Mouse (Mus musculus) forebrain, embryonic 14.5 days (tissue): ENCODE measurements at regions not wholly inside any gene's neighbourhood (a gene's known extent, or its start where the extent isn't known, plus 50 kb on each side); places are given as distances from the start of the nearest gene placed in this dataset.

Experiments
- ATAC-seq: fragments of 200-750 bp; cut with Nextera tagmentation; 2 replicates; pipeline ENCODE4 v1.8.0; 2017; ENCODE audit warnings: mild to moderate bottlenecking, moderate library complexity
- DNase-seq: peaks from one replicate; pipeline ENCODE4 v3.0.0-alpha.2; 2015; ENCODE audit warnings: low spot score
- H3K27ac ChIP-seq: fragments of 300-500 bp; sonication (generic); 2 replicates; pipeline ENCODE4 v1.5.1; 2014; ENCODE audit warnings: low read depth, mild to moderate bottlenecking, control low read depth, low read length, moderate library complexity
- H3K27me3 ChIP-seq: fragments of 300-500 bp; sonication (generic); replicated peaks from 2 replicates; pipeline ENCODE4 v1.6.1; 2014; ENCODE audit warnings: low read length, control low read depth, mixed read lengths; ENCODE audit not compliant: control insufficient read depth, insufficient read depth
- H3K36me3 ChIP-seq: fragments of 300-500 bp; sonication (generic); 2 replicates; pipeline ENCODE4 v1.6.1; 2014; ENCODE audit warnings: low read length, control low read depth; ENCODE audit not compliant: control insufficient read depth, insufficient read depth
- H3K4me1 ChIP-seq: fragments of 300-500 bp; sonication (generic); 2 replicates; pipeline ENCODE4 v1.6.1; 2014; ENCODE audit warnings: antibody characterized with exemption, low read length, control low read depth; ENCODE audit not compliant: control insufficient read depth, insufficient read depth
- H3K4me2 ChIP-seq: fragments of 300-500 bp; sonication (generic); 2 replicates; pipeline ENCODE4 v1.6.1; 2014; ENCODE audit warnings: mild to moderate bottlenecking, control low read depth, low read length
- H3K4me3 ChIP-seq: fragments of 300-500 bp; sonication (generic); 2 replicates; pipeline ENCODE4 v1.5.1; 2014; ENCODE audit warnings: low read depth, low read length, control low read depth
- H3K9ac ChIP-seq: fragments of 300-500 bp; sonication (generic); 2 replicates; pipeline ENCODE4 v1.6.1; 2014; ENCODE audit warnings: mild to moderate bottlenecking, low read length, control low read depth, moderate library complexity
- H3K9me3 ChIP-seq: fragments of 300-500 bp; sonication (generic); replicated peaks from 2 replicates; pipeline ENCODE4 v1.6.1; 2016; ENCODE audit warnings: low read length, control low read depth, mixed read lengths; ENCODE audit not compliant: control insufficient read depth
- WGBS: fragments of 180-500 bp; shearing (Covaris S2); extraction: QIAGEN DNeasy Blood & Tissue Kit; methylation state at CpG from one replicate; pipeline ENCODE4 v1.1.7; 2014; 5-methylcytosine and 5-hydroxymethylcytosine counted together

DNA sequence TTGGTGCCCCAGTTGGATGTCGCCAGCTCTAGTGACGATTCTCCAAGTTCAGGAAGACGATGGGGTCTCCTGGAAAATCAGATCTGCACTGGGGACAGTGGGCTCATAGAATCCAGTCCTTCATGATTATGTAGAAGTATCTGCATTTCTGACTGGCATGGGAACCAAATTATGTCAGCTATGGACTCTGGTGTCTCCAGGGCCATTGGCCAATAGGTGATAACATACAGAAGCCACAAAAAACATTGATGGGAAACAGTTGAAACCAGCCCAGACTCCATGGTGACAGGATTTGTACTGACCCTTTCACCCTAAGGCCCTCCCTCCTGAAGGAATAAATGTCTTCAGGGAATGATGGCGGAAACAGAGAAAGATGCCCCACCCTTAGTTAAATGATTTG lies 110.9 kb upstream of the Ngf start:
- DNase-seq = no peak
- 91% methylated on average over 4 of the region's 4 CpGs for WGBS
- H3K27me3 ChIP-seq = no peaks in the 10 kb centered on the region

GRCm38 (mm10) chr3:102357062-102357610 lies 112.6 kb upstream of the Ngf start:
- Histone ChIP-seq H3K4me3 (no peak overlapping the region), H3K27ac (no peak overlapping the region), H3K4me1 (0 out of 2 replicates have a peak, but pooled peaks cover 4% of the 10 kb centered on the region), H3K9ac (no peak overlapping the region), H3K4me2 (no peak overlapping the region), H3K27me3 (no peaks in the 10 kb centered on the region), H3K9me3 (no peaks in the 10 kb centered on the region), H3K36me3 (no peaks in the 10 kb centered on the region)
- DNase-seq (no peak), ATAC-seq (no peak)
- 73% methylated on average over 7 of the region's 7 CpGs for WGBS

More for the DNA sequence above, 110.9 kb upstream of the Ngf start:
- H3K4me1 ChIP-seq = 0 out of 2 replicates have a peak, but pooled peaks cover 4% of the 10 kb centered on the region
- H3K9me3 ChIP-seq = no peaks in the 10 kb centered on the region
- ATAC-seq = no peak
- no peak overlapping the region for H3K4me2 ChIP-seq
- H3K4me3 ChIP-seq = no peak overlapping the region
- no peak overlapping the region for H3K9ac ChIP-seq
- no peaks in the 10 kb centered on the region for H3K36me3 ChIP-seq
- H3K27ac ChIP-seq = no peak overlapping the region

GRCm38 (mm10) chr3:102355352-102355751 lies 114.4 kb upstream of the Ngf start:
- DNase-seq (no peak), ATAC-seq (no peak)
- no peak overlapping the region for H3K4me2 ChIP-seq
- H3K36me3 ChIP-seq = no peaks in the 10 kb centered on the region
- WGBS = 89% methylated on average over 2 of the region's 2 CpGs
- H3K27me3 ChIP-seq = no peaks in the 10 kb centered on the region
- no peak overlapping the region for H3K4me3 ChIP-seq
- 0 out of 2 replicates have a peak, but pooled peaks cover 4% of the 10 kb centered on the region for H3K4me1 ChIP-seq
- H3K9ac ChIP-seq = no peak overlapping the region
- no peaks in the 10 kb centered on the region for H3K9me3 ChIP-seq
- H3K27ac ChIP-seq = no peak overlapping the region

GRCm38 (mm10) chr3:102354771-102355170 lies 114.9 kb upstream of the Ngf start:
- no peak overlapping the region for H3K27ac ChIP-seq
- H3K36me3 ChIP-seq = no peaks in the 10 kb centered on the region
- H3K4me1 ChIP-seq = 0 out of 2 replicates have a peak, but pooled peaks cover 4% of the 10 kb centered on the region
- no peak overlapping the region for H3K9ac ChIP-seq
- H3K27me3 ChIP-seq = no peaks in the 10 kb centered on the region
- WGBS = 68% methylated on average over 2 of the region's 2 CpGs
- ATAC-seq (no peak), DNase-seq (no peak)
- no peak overlapping the region for H3K4me2 ChIP-seq
- no peak overlapping the region for H3K4me3 ChIP-seq
- no peaks in the 10 kb centered on the region for H3K9me3 ChIP-seq

DNA sequence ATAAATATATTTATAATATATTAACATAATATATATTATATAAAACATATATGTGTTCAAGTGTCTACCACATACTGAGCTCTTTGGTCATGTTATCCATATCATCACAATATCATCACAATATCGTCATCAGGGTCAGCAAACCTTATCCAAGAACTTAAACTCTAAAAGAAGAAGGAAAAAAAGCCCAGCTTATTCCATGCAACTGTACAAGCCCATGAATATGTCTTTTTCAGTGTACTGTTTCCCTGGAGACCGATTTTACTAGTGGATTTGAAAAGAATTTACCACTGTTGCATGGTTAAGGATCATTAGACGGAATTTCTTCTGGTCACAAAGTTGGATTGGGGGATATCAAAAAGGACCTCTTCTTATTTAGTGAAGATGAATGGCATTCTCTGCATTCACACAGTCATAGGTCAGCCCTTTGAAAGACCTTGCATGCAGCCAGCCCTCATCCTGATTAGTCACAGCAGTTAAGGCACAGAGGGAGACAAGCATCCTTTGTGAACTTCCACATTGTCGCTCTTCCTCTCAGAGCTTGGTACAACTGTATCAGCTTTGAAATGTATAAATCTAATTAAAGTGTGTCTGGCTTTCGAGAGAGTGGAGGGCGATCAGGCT lies 116.3 kb upstream of the Ngf start:
- no peak overlapping the region for H3K9ac ChIP-seq
- WGBS = 40% methylated on average over 6 of the region's 6 CpGs
- no peaks in the 10 kb centered on the region for H3K9me3 ChIP-seq
- H3K4me3 ChIP-seq = no peak overlapping the region
- no peak overlapping the region for H3K27ac ChIP-seq
- ATAC-seq (no peak), DNase-seq (peak; percentile 20)
- 0 out of 2 replicates have a peak, but pooled peaks cover 4% of the 10 kb centered on the region for H3K4me1 ChIP-seq
- no peaks in the 10 kb centered on the region for H3K27me3 ChIP-seq
- no peaks in the 10 kb centered on the region for H3K36me3 ChIP-seq
- H3K4me2 ChIP-seq = no peak overlapping the region

DNA sequence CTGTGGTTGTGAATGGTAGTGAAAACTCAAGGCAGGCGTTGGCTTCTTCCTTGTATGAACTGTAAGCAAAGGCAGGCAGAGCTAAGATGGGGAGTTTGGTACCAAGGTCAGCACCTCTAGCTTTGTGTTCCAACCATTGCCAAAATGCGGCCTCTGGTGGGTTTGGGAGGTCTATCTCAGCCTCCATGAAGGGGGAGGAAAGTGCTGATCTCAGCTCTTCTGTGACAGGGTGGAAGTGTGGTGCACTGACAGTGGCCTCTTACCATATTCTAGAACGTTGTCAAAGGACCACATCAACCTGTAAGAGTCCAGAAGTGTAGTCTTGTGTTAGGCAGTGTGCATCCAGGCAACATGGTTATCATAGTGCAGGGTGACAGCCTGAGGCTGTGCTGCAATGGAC lies 123.6 kb upstream of the Ngf start:
- H3K9ac ChIP-seq = no peak overlapping the region
- WGBS = 84% methylated on average over 3 of the region's 3 CpGs
- no peaks in the 10 kb centered on the region for H3K9me3 ChIP-seq
- H3K36me3 ChIP-seq = no peaks in the 10 kb centered on the region
- H3K4me2 ChIP-seq = no peak overlapping the region
- DNase-seq (no peak), ATAC-seq (no peak)
- no peak overlapping the region for H3K4me3 ChIP-seq
- H3K4me1 ChIP-seq = no peaks in the 10 kb centered on the region
- no peaks in the 10 kb centered on the region for H3K27me3 ChIP-seq
- no peak overlapping the region for H3K27ac ChIP-seq

- WGBS = 53% methylated on average over 5 of the region's 5 CpGs
- H3K4me2 ChIP-seq = no peak overlapping the region
- no peaks in the 10 kb centered on the region for H3K9me3 ChIP-seq
- no peaks in the 10 kb centered on the region for H3K27me3 ChIP-seq
- ATAC-seq (no peak), DNase-seq (no peak)
- no peaks in the 10 kb centered on the region for H3K36me3 ChIP-seq
- H3K4me1 ChIP-seq = no peaks in the 10 kb centered on the region
- H3K4me3 ChIP-seq = no peak overlapping the region
- H3K27ac ChIP-seq = no peak overlapping the region
- H3K9ac ChIP-seq = no peak overlapping the region
Observed at GRCm38 (mm10) chr3:102345291-102345690, 124.4 kb upstream of the Ngf start.

DNA sequence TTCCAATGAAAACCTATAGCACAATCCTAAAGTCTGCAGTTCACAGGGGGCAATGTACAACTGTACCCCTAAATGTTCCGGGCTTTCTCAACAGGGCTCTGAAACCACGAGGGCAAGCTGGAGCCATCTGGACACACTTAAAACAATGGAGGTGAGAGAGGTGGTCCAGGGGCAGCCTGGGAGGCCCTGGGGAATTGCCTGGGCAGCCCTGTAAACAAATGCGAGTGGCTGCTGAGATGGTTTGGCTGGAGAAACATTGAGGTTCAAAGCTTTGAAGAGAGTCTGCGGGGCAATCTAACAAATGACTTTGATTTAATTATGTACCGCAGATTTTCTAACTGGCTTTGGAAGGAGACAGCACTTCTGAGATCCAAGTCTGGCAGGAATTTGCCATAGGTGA lies 129.0 kb upstream of the Ngf start:
- H3K27ac ChIP-seq = no peak overlapping the region
- no peak for DNase-seq
- H3K4me1 ChIP-seq = no peaks in the 10 kb centered on the region
- ATAC-seq = no peak
- no peak overlapping the region for H3K4me3 ChIP-seq
- no peaks in the 10 kb centered on the region for H3K27me3 ChIP-seq
- WGBS = 69% methylated on average over 5 of the region's 5 CpGs
- H3K9ac ChIP-seq = no peak overlapping the region
- H3K36me3 ChIP-seq = no peaks in the 10 kb centered on the region
- H3K9me3 ChIP-seq = no peaks in the 10 kb centered on the region
- H3K4me2 ChIP-seq = no peak overlapping the region

DNA sequence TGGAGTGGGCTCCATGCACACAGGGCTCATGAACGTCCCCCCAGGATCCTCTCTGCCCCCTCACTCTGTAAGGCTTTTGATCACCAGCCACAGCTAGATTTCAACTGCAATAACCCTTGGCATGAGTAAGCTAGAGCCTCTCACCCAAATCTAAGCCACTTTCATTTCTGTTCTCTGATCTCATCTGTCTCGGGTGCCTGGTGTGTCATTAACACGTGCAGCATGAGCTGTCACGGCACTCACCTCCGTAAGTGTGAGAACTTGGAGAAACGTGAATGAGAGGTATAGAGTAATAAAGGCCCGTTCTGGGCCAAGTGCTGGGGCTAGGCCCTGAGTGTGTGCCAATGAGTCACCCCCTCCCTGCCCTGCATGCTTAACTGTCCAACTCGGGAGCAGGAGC lies 131.8 kb upstream of the Ngf start:
- H3K4me3 ChIP-seq = no peak overlapping the region
- no peak for DNase-seq
- WGBS = 80% methylated on average over 8 of the region's 8 CpGs

More for the DNA sequence above, 131.8 kb upstream of the Ngf start:
- Histone ChIP-seq H3K27me3 (no peaks in the 10 kb centered on the region), H3K9ac (no peak overlapping the region), H3K4me2 (no peak overlapping the region), H3K4me1 (no peaks in the 10 kb centered on the region), H3K27ac (no peak overlapping the region), H3K9me3 (no peaks in the 10 kb centered on the region), H3K36me3 (no peaks in the 10 kb centered on the region)
- no peak for ATAC-seq
